Comparison of ENCODE assay signal across 23 mouse cellular contexts in genomic region chr7:139214596-139215340, GRCm38 (mm10). TPM values are rescaled to one million over a fixed set of nuclear protein-coding genes. Genes with fewer than 3 reads are reported as not detected.
DNase-seq lines count a peak whose midpoint lies in the region; ATAC-seq and TF ChIP-seq lines count a peak whose summit lies in the region.
"Had no signal": no experiment of that assay in that cellular context is flagged by ENCODE, and none has a peak within 500 bp of the region (broad histone marks: within the 10 kb centered on the region; RNA-seq: fewer than 3 reads in every experiment).

No protein-coding gene starts in this region.

- H3K4me3 ChIP-seq in cerebellum, adult 2 months (replicated peaks; ENCODE audit: insufficient read depth, low read depth, low read length), result no peak overlapping the region
- no peak overlapping the region for H3K4me3 ChIP-seq in intestine, embryonic 14.5 days (ENCODE audit: low read depth, low read length)
- no peak overlapping the region for H3K4me3 ChIP-seq in intestine, postnatal 0 days (ENCODE audit: low read depth, low read length)
- H3K4me3 ChIP-seq in thymus, adult 2 months (ENCODE audit: control insufficient read depth, insufficient read depth, low read length), result no peak overlapping the region
- H3K4me3 ChIP-seq: erythroblast, embryonic 14.5 days; gastrocnemius, adult 2 months; heart, embryonic 15.5 days; lung, embryonic 15.5 days; midbrain, embryonic 10.5 days; neural tube, embryonic 15.5 days had no signal

- TF ChIP-seq POLR2A in cerebellum, adult 2 months (IDR thresholded peaks at IDR 0.05; ENCODE audit: borderline replicate concordance, insufficient read depth, low read length), result no peak
- TF ChIP-seq POLR2A in thymus, adult 2 months (IDR thresholded peaks at IDR 0.05; ENCODE audit: control insufficient read depth, extremely low read depth, insufficient read depth, low read length, poor library complexity), result no peak

- ATAC-seq in intestine, embryonic 14.5 days (replicated peaks; ENCODE audit: low FRiP score, low TSS enrichment, low read depth), result no peak
- no peak for ATAC-seq in intestine, postnatal 0 days
- ATAC-seq: forebrain, embryonic 16.5 days; midbrain, embryonic 15.5 days had no signal

- H3K27ac ChIP-seq in cerebellum, adult 2 months (ENCODE audit: insufficient read depth, low read length), result no peak overlapping the region
- no peak overlapping the region for H3K27ac ChIP-seq in intestine, embryonic 14.5 days (ENCODE audit: low read depth)
- no peak overlapping the region for H3K27ac ChIP-seq in intestine, postnatal 0 days (ENCODE audit: low read depth, low read length)
- H3K27ac ChIP-seq in thymus, adult 2 months (ENCODE audit: control insufficient read depth, insufficient read depth, low read length), result no peak overlapping the region
- H3K27ac ChIP-seq: heart, embryonic 15.5 days; hindbrain, embryonic 14.5 days; lung, embryonic 15.5 days; midbrain, embryonic 10.5 days had no signal

- no peaks in the 10 kb centered on the region for H3K27me3 ChIP-seq in cerebellum, adult 2 months (ENCODE audit: control insufficient read depth, insufficient read depth, low read length)
- H3K27me3 ChIP-seq in intestine, embryonic 14.5 days (replicated peaks; ENCODE audit: control insufficient read depth, insufficient read depth, low read length), result no peaks in the 10 kb centered on the region
- no peaks in the 10 kb centered on the region for H3K27me3 ChIP-seq in intestine, postnatal 0 days (replicated peaks; ENCODE audit: control insufficient read depth, insufficient read depth, low read length)
- H3K27me3 ChIP-seq in thymus, adult 2 months (ENCODE audit: control insufficient read depth, insufficient read depth, low read length), result no peaks in the 10 kb centered on the region
- H3K27me3 ChIP-seq: heart, embryonic 15.5 days; lung, embryonic 15.5 days; midbrain, embryonic 15.5 days; neural tube, embryonic 15.5 days had no signal

- 0 out of 2 replicates have a peak, but pooled peaks cover 5% of the 10 kb centered on the region for H3K4me1 ChIP-seq in cerebellum, adult 2 months (ENCODE audit: control insufficient read depth, insufficient read depth, low read length)
- peaks cover 10% of the 10 kb centered on the region for H3K4me1 ChIP-seq in intestine, embryonic 14.5 days (replicated peaks; ENCODE audit: control insufficient read depth, insufficient read depth, low read length)
- H3K4me1 ChIP-seq in intestine, postnatal 0 days (replicated peaks; ENCODE audit: control insufficient read depth, insufficient read depth, low read length), result no peaks in the 10 kb centered on the region
- peaks cover 11% of the 10 kb centered on the region for H3K4me1 ChIP-seq in thymus, adult 2 months (replicated peaks; ENCODE audit: control insufficient read depth, insufficient read depth, low read length)

- TF ChIP-seq CTCF in cerebellum, adult 2 months (IDR thresholded peaks at IDR 0.05; ENCODE audit: borderline replicate concordance, insufficient read depth, low read depth, low read length), result no peak
- no peak for TF ChIP-seq CTCF in intestine, postnatal 0 days (IDR thresholded peaks at IDR 0.05; ENCODE audit: low read depth)
- no peak for TF ChIP-seq CTCF in thymus, adult 2 months (IDR thresholded peaks at IDR 0.05; ENCODE audit: borderline replicate concordance, control insufficient read depth, extremely low read depth, insufficient read depth, low read length, poor library complexity)

- 73% methylated on average over 14 of the region's 14 CpGs for WGBS in cerebellum, adult 2 months
- WGBS in intestine, embryonic 14.5 days, result 79% methylated on average over 14 of the region's 14 CpGs
- 84% methylated on average over 14 of the region's 14 CpGs for WGBS in intestine, postnatal 0 days
- 88% methylated on average over 14 of the region's 14 CpGs for WGBS in thymus, adult 2 months

- H3K9ac ChIP-seq in intestine, embryonic 14.5 days (ENCODE audit: low read length), result no peak overlapping the region
- no peak overlapping the region for H3K9ac ChIP-seq in intestine, postnatal 0 days (ENCODE audit: low read depth, low read length)
- H3K9ac ChIP-seq: hindbrain, embryonic 14.5 days; lung, embryonic 15.5 days; midbrain, embryonic 15.5 days; neural tube, embryonic 15.5 days had no signal

- DNase-seq in cerebellum, adult 11-12 months, result peak; percentile 36
- no peak for DNase-seq in cerebellum, adult 2 months
- DNase-seq in intestine, embryonic 14.5 days (ENCODE audit: low spot score), result peak; percentile 32
- DNase-seq in thymus, adult 2 months, result peak; percentile 0
- DNase-seq in thymus, postnatal 25 days, result no peak
- no peak for DNase-seq in left cerebral cortex, adult 9 months (ENCODE audit: low spot score in 2 of 2)
- DNase-seq: embryo, embryonic 11 days; gastrocnemius, adult 2 months; kidney, adult 8-10 months; kidney, postnatal 14 days; layer of hippocampus, adult 9-11 months; retina, postnatal 1 day; right cerebral cortex, postnatal 14 days had no signal

- no peak overlapping the region for H3K4me2 ChIP-seq in intestine, embryonic 14.5 days (ENCODE audit: low read length)
- H3K4me2 ChIP-seq in intestine, postnatal 0 days (replicated peaks; ENCODE audit: low read depth), result no peak overlapping the region
- H3K4me2 ChIP-seq: lung, embryonic 15.5 days; midbrain, embryonic 15.5 days had no signal

- H3K9me3 ChIP-seq in intestine, embryonic 14.5 days (ENCODE audit: control insufficient read depth, low read length), result no peaks in the 10 kb centered on the region
- no peaks in the 10 kb centered on the region for H3K9me3 ChIP-seq in intestine, postnatal 0 days (ENCODE audit: control insufficient read depth)
- H3K9me3 ChIP-seq: heart, embryonic 15.5 days; lung, embryonic 15.5 days; midbrain, embryonic 10.5 days; midbrain, embryonic 15.5 days; neural tube, embryonic 15.5 days had no signal

- no peaks in the 10 kb centered on the region for H3K36me3 ChIP-seq in intestine, embryonic 14.5 days (ENCODE audit: control insufficient read depth, insufficient read depth, low read length)
- no peaks in the 10 kb centered on the region for H3K36me3 ChIP-seq in intestine, postnatal 0 days (ENCODE audit: control insufficient read depth, insufficient read depth)
- no peaks in the 10 kb centered on the region for H3K36me3 ChIP-seq in thymus, adult 2 months (ENCODE audit: control insufficient read depth, insufficient read depth, low read length)
- H3K36me3 ChIP-seq: heart, embryonic 15.5 days; lung, embryonic 15.5 days; midbrain, embryonic 10.5 days; midbrain, embryonic 15.5 days; neural tube, embryonic 15.5 days had no signal

RNA-seq across cellular contexts. Expression of gene Stk32c, which starts 1.7 kb away (rescaled TPM):
- polyA plus RNA-seq in cerebellum, adult 2 months (2012; rRNA removed), result 17.4 and 22.6 TPM in 2 replicates
- 0.12 and 0.15 TPM in 2 replicates for polyA plus RNA-seq in intestine, embryonic 14.5 days (2014; fragmentation: Nextera tagmentation; extraction: Ambion mirVana)
- 0.07 and 0.10 TPM in 2 replicates for polyA plus RNA-seq in intestine, postnatal 0 days (2015; fragmentation: Nextera tagmentation; extraction: Ambion mirVana)
- polyA plus RNA-seq in thymus, adult 2 months (2012; rRNA removed), result 1.3 and 1.7 TPM in 2 replicates
- polyA plus RNA-seq: erythroblast, embryonic 14.5 days; liver, embryonic 16.5 days had no signal

RNA-seq across cellular contexts. Expression of gene Lrrc27, which starts 2.0 kb away (rescaled TPM):
- 12.2 and 14.3 TPM in 2 replicates for polyA plus RNA-seq in cerebellum, adult 2 months (2012; rRNA removed)
- polyA plus RNA-seq in intestine, embryonic 14.5 days (2014; fragmentation: Nextera tagmentation; extraction: Ambion mirVana), result 4.7 and 4.9 TPM in 2 replicates
- polyA plus RNA-seq in intestine, postnatal 0 days (2015; fragmentation: Nextera tagmentation; extraction: Ambion mirVana), result 2.0 and 2.5 TPM in 2 replicates
- polyA plus RNA-seq in thymus, adult 2 months (2012; rRNA removed), result 3.9 and 4.0 TPM in 2 replicates
- polyA plus RNA-seq: erythroblast, embryonic 14.5 days had no signal

RNA-seq across cellular contexts. Expression of gene Pwwp2b, which starts 33.5 kb away (rescaled TPM):
- polyA plus RNA-seq in cerebellum, adult 2 months (2012; rRNA removed), result 8.9 and 9.9 TPM in 2 replicates
- 15.9 and 17.3 TPM in 2 replicates for polyA plus RNA-seq in intestine, embryonic 14.5 days (2014; fragmentation: Nextera tagmentation; extraction: Ambion mirVana)
- polyA plus RNA-seq in intestine, postnatal 0 days (2015; fragmentation: Nextera tagmentation; extraction: Ambion mirVana), result 12.9 and 16.6 TPM in 2 replicates
- polyA plus RNA-seq in thymus, adult 2 months (2012; rRNA removed), result 6.3 and 7.4 TPM in 2 replicates
- polyA plus RNA-seq: erythroblast, embryonic 14.5 days had no signal

Comparison
In these comparisons a context has a peak if more than half of its experiments do, and no peak if none do; other contexts are left out.
1. DNase-seq: peak in cerebellum, adult 11-12 months (single experiment), intestine, embryonic 14.5 days (single experiment) and thymus, adult 2 months (single experiment); none in cerebellum, adult 2 months (0 of 2), thymus, postnatal 25 days (single experiment) and left cerebral cortex, adult 9 months (0 of 2).